Mouse (Mus musculus): ENCODE measurements at regions not wholly inside any gene's neighbourhood (a gene's known extent, or its start where the extent isn't known, plus 50 kb on each side); places are given as distances from the start of the nearest gene placed in this dataset.
"Not testable (repeated sequence)": the region's sequence is repeated elsewhere in the genome, so short reads cannot be mapped to it uniquely, and the experiment has no call there.

GRCm38 (mm10) chr6:143447060-143447459 lies 280.0 kb downstream of the Etnk1 start:
- ATAC-seq (ENCODE audit: low FRiP score) (no peak), DNase-seq (ENCODE audit: low spot score) (no peak)
- no peak overlapping the region for H3K9ac ChIP-seq (ENCODE audit: low read depth, low read length)
- H3K4me2 ChIP-seq (replicated peaks; ENCODE audit: low read depth, low read length), result no peak overlapping the region
- H3K36me3 ChIP-seq (ENCODE audit: control insufficient read depth, insufficient read depth, low read length), result no peaks in the 10 kb centered on the region
- H3K27ac ChIP-seq (ENCODE audit: low read depth, low read length), result no peak overlapping the region
- H3K27me3 ChIP-seq (ENCODE audit: control insufficient read depth, insufficient read depth, low read length), result no peaks in the 10 kb centered on the region
- no peaks in the 10 kb centered on the region for H3K9me3 ChIP-seq (ENCODE audit: control insufficient read depth, low read length)
- 65% methylated on average over 5 of the region's 5 CpGs for WGBS
- no peak overlapping the region for H3K4me3 ChIP-seq (ENCODE audit: low read depth, low read length)
- 0 out of 2 replicates have a peak, but pooled peaks cover 3% of the 10 kb centered on the region for H3K4me1 ChIP-seq (replicated peaks; ENCODE audit: control insufficient read depth, insufficient read depth, low read length)

GRCm38 (mm10) chr6:143449071-143449470 lies 282.1 kb downstream of the Etnk1 start:
- no peak overlapping the region for H3K27ac ChIP-seq (ENCODE audit: low read depth, low read length)

GRCm38 (mm10) chr6:143451869-143452268 lies 284.8 kb downstream of the Etnk1 start:
- no peak for DNase-seq (ENCODE audit: low spot score)
- 86% methylated on average over 6 of the region's 6 CpGs for WGBS
- H3K4me2 ChIP-seq (replicated peaks; ENCODE audit: low read depth, low read length), result no peak overlapping the region
- H3K27me3 ChIP-seq (ENCODE audit: control insufficient read depth, insufficient read depth, low read length), result no peaks in the 10 kb centered on the region
- H3K9ac ChIP-seq (ENCODE audit: low read depth, low read length), result no peak overlapping the region
- 0 out of 2 replicates have a peak, but pooled peaks cover under 1% of the 10 kb centered on the region for H3K4me1 ChIP-seq (replicated peaks; ENCODE audit: control insufficient read depth, insufficient read depth, low read length)
- no peak for ATAC-seq (ENCODE audit: low FRiP score)
- H3K27ac ChIP-seq (ENCODE audit: low read depth, low read length), result no peak overlapping the region
- no peak overlapping the region for H3K4me3 ChIP-seq (ENCODE audit: low read depth, low read length)
- H3K9me3 ChIP-seq (ENCODE audit: control insufficient read depth, low read length), result no peaks in the 10 kb centered on the region
- no peaks in the 10 kb centered on the region for H3K36me3 ChIP-seq (ENCODE audit: control insufficient read depth, insufficient read depth, low read length)

More at GRCm38 (mm10) chr6:143449071-143449470, 282.1 kb downstream of the Etnk1 start:
- Histone ChIP-seq H3K4me3 (ENCODE audit: low read depth, low read length) (no peak overlapping the region), H3K36me3 (ENCODE audit: control insufficient read depth, insufficient read depth, low read length) (no peaks in the 10 kb centered on the region), H3K27me3 (ENCODE audit: control insufficient read depth, insufficient read depth, low read length) (no peaks in the 10 kb centered on the region), H3K9me3 (ENCODE audit: control insufficient read depth, low read length) (no peaks in the 10 kb centered on the region), H3K4me1 (replicated peaks; ENCODE audit: control insufficient read depth, insufficient read depth, low read length) (0 out of 2 replicates have a peak, but pooled peaks cover 3% of the 10 kb centered on the region), H3K4me2 (replicated peaks; ENCODE audit: low read depth, low read length) (no peak overlapping the region), H3K9ac (ENCODE audit: low read depth, low read length) (no peak overlapping the region)
- WGBS, result 78% methylated on average over 4 of the region's 4 CpGs
- ATAC-seq (ENCODE audit: low FRiP score) (no peak), DNase-seq (ENCODE audit: low spot score) (no peak)

GRCm38 (mm10) chr6:143454695-143455218 lies 287.7 kb downstream of the Etnk1 start:
- Histone ChIP-seq H3K4me1 (replicated peaks; ENCODE audit: control insufficient read depth, insufficient read depth, low read length) (no peaks in the 10 kb centered on the region), H3K36me3 (ENCODE audit: control insufficient read depth, insufficient read depth, low read length) (no peaks in the 10 kb centered on the region), H3K27me3 (ENCODE audit: control insufficient read depth, insufficient read depth, low read length) (no peaks in the 10 kb centered on the region), H3K4me2 (replicated peaks; ENCODE audit: low read depth, low read length) (no peak overlapping the region), H3K4me3 (ENCODE audit: low read depth, low read length) (no peak overlapping the region), H3K27ac (ENCODE audit: low read depth, low read length) (no peak overlapping the region), H3K9ac (ENCODE audit: low read depth, low read length) (no peak overlapping the region), H3K9me3 (ENCODE audit: control insufficient read depth, low read length) (no peaks in the 10 kb centered on the region)
- ATAC-seq (ENCODE audit: low FRiP score), result no peak
- DNase-seq (ENCODE audit: low spot score), result no peak
- 96% methylated on average over 9 of the region's 9 CpGs for WGBS

- ATAC-seq (ENCODE audit: low FRiP score) (no peak), DNase-seq (ENCODE audit: low spot score) (no peak)
- 79% methylated on average over 12 of the region's 12 CpGs for WGBS
Measured at GRCm38 (mm10) chr6:143464907-143465537, 298.0 kb downstream of the Etnk1 start.

GRCm38 (mm10) chr6:143472676-143473075 lies 305.7 kb downstream of the Etnk1 start:
- not testable (repeated sequence) for DNase-seq (ENCODE audit: low spot score); ATAC-seq (ENCODE audit: low FRiP score)
- 93% methylated on average over 11 of the region's 12 CpGs for WGBS

More at GRCm38 (mm10) chr6:143464907-143465537, 298.0 kb downstream of the Etnk1 start:
- Histone ChIP-seq H3K36me3 (ENCODE audit: control insufficient read depth, insufficient read depth, low read length) (no peaks in the 10 kb centered on the region), H3K4me3 (ENCODE audit: low read depth, low read length) (no peak overlapping the region), H3K27ac (ENCODE audit: low read depth, low read length) (no peak overlapping the region), H3K9ac (ENCODE audit: low read depth, low read length) (no peak overlapping the region), H3K4me1 (replicated peaks; ENCODE audit: control insufficient read depth, insufficient read depth, low read length) (no peaks in the 10 kb centered on the region; the same call in 1 of the 2 replicates), H3K4me2 (replicated peaks; ENCODE audit: low read depth, low read length) (no peak overlapping the region), H3K9me3 (ENCODE audit: control insufficient read depth, low read length) (no peaks in the 10 kb centered on the region), H3K27me3 (ENCODE audit: control insufficient read depth, insufficient read depth, low read length) (no peaks in the 10 kb centered on the region)

GRCm38 (mm10) chr6:143474396-143474795 lies 307.4 kb downstream of the Etnk1 start:
- no peak overlapping the region for H3K4me2 ChIP-seq (replicated peaks; ENCODE audit: low read depth, low read length)
- H3K27ac ChIP-seq (ENCODE audit: low read depth, low read length), result no peak overlapping the region
- H3K4me1 ChIP-seq (replicated peaks; ENCODE audit: control insufficient read depth, insufficient read depth, low read length), result no peaks in the 10 kb centered on the region
- no peaks in the 10 kb centered on the region for H3K36me3 ChIP-seq (ENCODE audit: control insufficient read depth, insufficient read depth, low read length)
- no peaks in the 10 kb centered on the region for H3K27me3 ChIP-seq (ENCODE audit: control insufficient read depth, insufficient read depth, low read length)
- H3K4me3 ChIP-seq (ENCODE audit: low read depth, low read length), result no peak overlapping the region
- H3K9ac ChIP-seq (ENCODE audit: low read depth, low read length), result no peak overlapping the region
- DNase-seq (ENCODE audit: low spot score) (no peak), ATAC-seq (ENCODE audit: low FRiP score) (no peak)
- WGBS, result 87% methylated on average over 5 of the region's 5 CpGs
- H3K9me3 ChIP-seq (ENCODE audit: control insufficient read depth, low read length), result no peaks in the 10 kb centered on the region

More at GRCm38 (mm10) chr6:143472676-143473075, 305.7 kb downstream of the Etnk1 start:
- not testable (repeated sequence) for H3K9me3 ChIP-seq (ENCODE audit: control insufficient read depth, low read length); H3K4me2 ChIP-seq (replicated peaks; ENCODE audit: low read depth, low read length); H3K4me3 ChIP-seq (ENCODE audit: low read depth, low read length); H3K27ac ChIP-seq (ENCODE audit: low read depth, low read length); H3K36me3 ChIP-seq (ENCODE audit: control insufficient read depth, insufficient read depth, low read length); H3K27me3 ChIP-seq (ENCODE audit: control insufficient read depth, insufficient read depth, low read length); H3K4me1 ChIP-seq (replicated peaks; ENCODE audit: control insufficient read depth, insufficient read depth, low read length); H3K9ac ChIP-seq (ENCODE audit: low read depth, low read length)

- H3K9me3 ChIP-seq (ENCODE audit: control insufficient read depth, low read length), result no peaks in the 10 kb centered on the region
- no peaks in the 10 kb centered on the region for H3K4me1 ChIP-seq (replicated peaks; ENCODE audit: control insufficient read depth, insufficient read depth, low read length)
- 79% methylated on average over 7 of the region's 7 CpGs for WGBS
- no peak overlapping the region for H3K27ac ChIP-seq (ENCODE audit: low read depth, low read length)
- H3K27me3 ChIP-seq (ENCODE audit: control insufficient read depth, insufficient read depth, low read length), result no peaks in the 10 kb centered on the region
- H3K9ac ChIP-seq (ENCODE audit: low read depth, low read length), result no peak overlapping the region
- H3K36me3 ChIP-seq (ENCODE audit: control insufficient read depth, insufficient read depth, low read length), result no peaks in the 10 kb centered on the region
- DNase-seq (ENCODE audit: low spot score), result no peak
- H3K4me3 ChIP-seq (ENCODE audit: low read depth, low read length), result no peak overlapping the region
- ATAC-seq (ENCODE audit: low FRiP score), result no peak
- H3K4me2 ChIP-seq (replicated peaks; ENCODE audit: low read depth, low read length), result no peak overlapping the region
Measured at GRCm38 (mm10) chr6:143475296-143475695, 308.3 kb downstream of the Etnk1 start.

- Histone ChIP-seq H3K4me1 (replicated peaks; ENCODE audit: control insufficient read depth, insufficient read depth, low read length) (no peaks in the 10 kb centered on the region), H3K9me3 (ENCODE audit: control insufficient read depth, low read length) (no peaks in the 10 kb centered on the region), H3K27me3 (ENCODE audit: control insufficient read depth, insufficient read depth, low read length) (no peaks in the 10 kb centered on the region), H3K4me2 (replicated peaks; ENCODE audit: low read depth, low read length) (no peak overlapping the region), H3K27ac (ENCODE audit: low read depth, low read length) (no peak overlapping the region), H3K36me3 (ENCODE audit: control insufficient read depth, insufficient read depth, low read length) (no peaks in the 10 kb centered on the region), H3K4me3 (ENCODE audit: low read depth, low read length) (no peak overlapping the region), H3K9ac (ENCODE audit: low read depth, low read length) (no peak overlapping the region)
- DNase-seq (ENCODE audit: low spot score) (no peak), ATAC-seq (ENCODE audit: low FRiP score) (no peak)
- WGBS, result 88% methylated on average over 2 of the region's 2 CpGs
Measured at GRCm38 (mm10) chr6:143477396-143477795, 310.4 kb downstream of the Etnk1 start.
